Mouse (Mus musculus) testis, adult 2 months (tissue): ENCODE data around the gene AC141477.1.

Source experiments
- CTCF ChIP-seq: fragments of 200-500 bp; IDR thresholded peaks from 2 replicates; pipeline ENCODE4 v1.5.1; 2012; ENCODE audit warnings: low read depth, mild to moderate bottlenecking, inconsistent platforms, low read length, moderate library complexity; ENCODE audit not compliant: control insufficient read depth, insufficient read depth, insufficient replicate concordance
- POLR2A ChIP-seq: fragments of 200-500 bp; IDR thresholded peaks from 2 replicates; pipeline ENCODE4 v1.6.1; 2012; ENCODE audit warnings: low read depth, mild to moderate bottlenecking, inconsistent platforms, low read length, moderate library complexity; ENCODE audit not compliant: control insufficient read depth

DNA sequence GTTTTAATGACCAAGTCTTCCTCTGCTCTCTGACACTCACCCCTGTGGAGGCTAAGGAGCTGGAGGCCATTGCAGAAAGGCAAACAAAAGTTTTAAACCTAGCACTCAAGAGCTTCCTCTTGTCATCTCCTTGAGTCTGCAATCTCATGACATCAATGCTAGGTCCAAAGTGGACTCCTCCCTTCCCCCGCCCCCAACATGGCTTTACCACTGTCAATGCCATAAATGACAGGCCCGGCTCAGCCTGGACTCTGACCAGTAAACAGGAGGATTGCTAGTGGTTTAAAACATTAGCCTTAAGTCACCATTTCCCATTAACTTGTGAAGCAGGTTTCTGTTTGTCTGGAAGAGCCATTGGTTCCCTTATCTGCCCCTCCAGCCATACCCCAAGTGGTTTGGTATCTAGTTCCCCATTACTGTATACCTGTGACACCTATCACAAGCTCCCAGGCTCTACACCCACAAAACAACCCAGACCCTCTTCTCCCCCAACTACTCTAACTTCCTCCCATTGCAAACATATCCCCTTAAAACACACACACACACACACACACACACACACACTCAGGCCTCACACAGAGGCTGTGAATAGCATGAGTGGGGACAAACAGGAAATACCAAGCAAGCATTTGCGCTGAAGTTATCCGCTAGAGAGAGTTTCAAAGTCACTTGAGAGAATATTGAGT, 5.9 kb upstream of the AC141477.1 start:
- TF ChIP-seq POLR2A (no peak), CTCF (no peak)
